Mouse (Mus musculus) cerebellum, postnatal 14 days (tissue): ENCODE results near the gene Rnf220.
A peak's percentile ranks its signal among the peaks of the same experiment; 100 is the strongest.

ENCODE experiments used
- DNase-seq, 2 experiments: peaks; one replicate each; pipeline ENCODE4 v3.0.0; 2021; ENCODE audit warnings: mixed read lengths in 2 of 2

The Rnf220 gene

DNA sequence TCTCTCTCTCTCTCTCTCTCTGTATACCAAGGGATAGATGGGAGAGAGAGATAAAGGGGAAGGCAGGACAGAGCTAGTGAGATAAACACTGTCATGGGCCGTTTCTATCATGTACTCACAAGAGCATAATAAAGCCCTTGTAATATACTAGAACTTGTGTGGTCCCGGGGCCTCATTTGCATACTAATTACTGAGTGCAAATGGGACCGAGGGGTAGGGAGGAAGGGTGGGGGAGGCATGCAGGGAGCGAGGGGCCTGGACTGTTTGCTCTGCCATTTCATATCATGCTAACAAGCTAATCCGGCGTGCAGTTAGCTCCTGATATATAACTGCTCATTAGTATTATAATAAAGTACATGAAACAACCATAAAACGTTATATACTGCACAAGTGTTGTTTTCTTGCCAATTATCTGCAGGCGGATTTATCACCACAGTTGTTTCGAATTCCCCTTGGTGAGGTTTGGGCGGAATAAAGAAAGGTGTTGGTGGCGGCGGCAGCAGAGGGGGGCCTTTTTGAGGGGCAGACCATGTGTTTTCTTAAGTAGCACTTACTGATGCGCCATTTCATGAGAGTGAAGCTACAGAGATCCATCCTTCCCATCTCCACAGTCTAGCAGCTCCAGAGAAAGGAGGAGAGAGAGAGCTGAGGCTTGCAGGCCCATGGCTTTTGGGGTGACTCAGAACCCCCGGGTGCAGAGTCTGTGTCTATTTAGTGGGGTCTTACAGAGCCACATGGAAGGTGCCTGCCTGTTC is 116.9 kb downstream of the Rnf220 start:
- DNase-seq: no peak

DNA sequence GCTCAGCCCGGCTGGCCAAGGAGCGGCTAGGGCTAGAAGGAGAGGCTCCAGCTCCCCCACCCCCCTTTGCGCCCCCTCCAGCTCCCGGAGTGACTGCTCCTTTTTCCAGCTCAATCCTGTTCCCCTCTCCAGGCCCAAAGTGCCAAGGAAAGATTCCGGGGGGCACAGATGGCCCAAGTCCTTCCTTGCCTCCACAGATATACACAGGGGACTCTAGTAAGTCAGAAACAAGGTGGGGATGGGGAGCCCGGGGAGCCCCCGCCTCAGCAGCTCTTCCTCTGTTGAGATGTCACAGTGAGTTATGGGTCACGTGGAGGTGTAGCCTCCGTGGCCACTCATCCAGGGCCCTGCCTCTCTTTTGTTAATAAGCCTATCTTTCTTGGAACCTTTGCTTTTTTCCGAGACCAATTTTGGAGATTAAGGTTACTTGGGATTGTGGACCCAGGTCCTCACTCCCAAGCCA is 122.7 kb downstream of the Rnf220 start:
- DNase-seq: no peak

DNA sequence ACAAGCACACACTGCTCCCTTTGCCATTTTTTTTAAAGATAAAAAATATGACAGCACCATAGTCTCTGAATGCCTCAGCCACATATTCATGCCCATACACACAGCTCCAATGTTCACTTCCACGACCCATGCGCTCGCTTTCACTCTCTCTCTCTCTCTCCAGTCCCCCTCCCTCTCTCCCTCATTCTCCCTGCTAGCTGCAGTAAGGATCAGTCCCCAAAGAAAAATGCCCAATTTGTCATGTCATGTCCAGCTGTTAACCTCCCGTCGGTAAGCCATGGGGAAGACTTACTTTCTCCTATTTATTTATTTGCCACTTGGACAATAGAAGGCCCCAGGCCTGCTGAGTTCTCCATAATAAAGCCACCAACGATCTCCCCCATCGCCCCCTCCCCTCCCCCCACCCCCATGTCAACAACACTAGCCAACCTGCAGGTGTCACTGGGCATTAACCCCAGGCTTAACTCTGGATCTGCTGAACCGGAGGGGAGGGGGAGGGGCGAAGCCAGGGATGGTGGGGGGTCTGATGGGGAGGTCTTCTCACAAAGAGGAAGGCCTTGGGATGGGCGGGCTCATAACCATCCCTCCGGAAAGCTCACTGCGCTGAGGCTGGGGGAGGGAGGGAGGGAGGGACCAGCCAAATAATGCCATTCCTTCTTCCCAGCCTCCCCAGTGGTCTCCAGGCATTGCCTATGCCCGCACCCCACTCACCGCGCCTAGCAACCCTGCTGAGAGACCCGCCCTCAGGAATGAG is 123.4 kb downstream of the Rnf220 start:
- no peak for DNase-seq

DNA sequence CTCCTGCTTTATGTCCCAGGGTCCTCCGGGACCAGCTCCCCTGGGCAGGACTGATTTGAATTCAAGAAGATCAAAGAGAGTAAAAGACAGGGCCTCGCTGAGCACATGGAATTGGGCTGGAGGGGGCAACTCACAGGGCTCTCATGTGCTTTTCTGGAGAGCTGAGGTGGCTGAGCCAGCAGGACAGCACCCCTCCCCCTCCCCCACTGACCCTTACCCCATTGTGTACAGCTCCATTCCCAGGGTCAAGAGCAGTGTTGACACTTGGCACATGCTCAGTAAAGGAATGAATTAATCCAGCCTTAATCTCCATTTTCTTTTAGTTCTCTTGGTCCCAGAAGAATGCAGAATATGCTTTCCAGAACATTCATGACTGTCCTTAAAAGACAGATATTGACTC is 125.0 kb downstream of the Rnf220 start:
- DNase-seq: no peak

DNA sequence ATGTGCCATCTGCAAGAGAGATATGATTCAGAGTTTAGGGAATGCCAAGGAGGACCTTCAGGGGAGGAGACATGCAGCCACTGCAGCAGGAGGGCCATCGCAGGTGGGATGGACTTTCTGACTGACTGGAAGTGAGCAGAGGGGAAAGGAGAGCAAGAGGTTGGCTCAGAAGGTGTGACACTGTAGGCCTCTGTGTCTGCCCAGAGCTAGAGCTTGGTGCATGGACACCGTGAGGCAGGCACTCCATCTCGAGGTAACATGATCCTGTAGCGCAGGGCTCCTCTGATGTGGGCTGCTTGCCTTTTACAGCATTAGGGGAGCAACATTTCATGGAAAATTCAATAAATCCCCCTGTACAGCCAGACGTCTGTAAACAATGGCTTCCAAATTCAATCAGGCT is 126.5 kb downstream of the Rnf220 start:
- DNase-seq: no peak

DNA sequence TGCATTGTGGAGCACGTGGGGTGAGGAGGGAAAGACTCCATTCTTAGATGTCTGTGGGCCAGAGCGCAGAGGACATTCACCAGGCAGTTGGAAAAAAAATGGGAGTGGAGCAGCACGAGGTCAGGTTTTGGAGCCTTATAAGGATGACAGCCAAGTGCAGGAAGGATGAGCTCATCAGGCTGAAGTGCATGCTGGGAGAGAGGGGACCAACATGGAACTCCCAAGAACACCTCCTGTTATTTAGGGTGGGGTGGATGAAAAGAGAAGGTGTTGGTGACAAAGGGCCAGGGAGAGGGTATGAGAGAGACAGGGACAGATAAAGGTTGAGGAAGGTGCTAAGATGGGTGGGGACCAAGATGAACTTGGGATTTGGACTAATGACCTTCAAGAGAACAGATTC is 127.3 kb downstream of the Rnf220 start:
- DNase-seq: no peak

DNA sequence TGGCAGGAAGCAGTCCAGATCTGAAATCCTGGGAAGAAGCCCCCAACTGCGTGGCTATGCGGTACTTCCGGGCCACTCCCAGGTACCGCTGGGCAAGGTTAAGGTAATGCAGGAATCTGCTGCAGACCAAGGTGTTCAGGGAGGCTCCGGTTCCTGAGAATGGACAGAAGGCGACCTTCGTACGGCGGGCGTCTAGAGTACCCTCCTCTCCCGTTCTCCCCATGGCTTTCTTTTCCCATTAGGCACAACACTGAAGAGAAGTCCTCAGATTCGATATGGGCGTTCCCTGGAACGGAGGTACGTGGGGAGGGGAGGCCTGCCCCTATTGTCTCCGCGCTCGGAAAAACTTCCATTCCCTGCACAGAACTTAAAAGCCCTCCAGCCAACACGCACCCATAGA is 129.5 kb downstream of the Rnf220 start:
- no peak for DNase-seq

DNA sequence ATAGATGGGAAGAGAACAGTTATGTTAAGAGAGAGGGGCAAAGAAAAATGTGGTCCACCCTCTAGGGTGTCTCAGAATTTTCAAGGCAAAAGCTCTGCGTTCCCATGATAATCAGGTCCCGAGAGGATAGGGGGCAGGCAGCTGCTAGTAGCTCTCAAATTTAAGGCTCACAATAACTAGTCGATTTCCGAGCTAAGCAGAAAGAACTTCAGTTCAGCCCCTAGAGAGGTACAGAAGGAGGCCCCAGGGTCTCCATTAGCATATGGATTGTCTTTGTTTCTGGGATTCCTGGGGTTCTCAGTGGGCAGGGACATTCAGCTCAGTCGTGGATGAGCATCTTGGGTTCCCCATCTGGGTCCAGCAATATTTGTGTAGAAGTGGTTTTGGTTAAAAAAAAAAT is 134.8 kb downstream of the Rnf220 start:
- no peak for DNase-seq

DNA sequence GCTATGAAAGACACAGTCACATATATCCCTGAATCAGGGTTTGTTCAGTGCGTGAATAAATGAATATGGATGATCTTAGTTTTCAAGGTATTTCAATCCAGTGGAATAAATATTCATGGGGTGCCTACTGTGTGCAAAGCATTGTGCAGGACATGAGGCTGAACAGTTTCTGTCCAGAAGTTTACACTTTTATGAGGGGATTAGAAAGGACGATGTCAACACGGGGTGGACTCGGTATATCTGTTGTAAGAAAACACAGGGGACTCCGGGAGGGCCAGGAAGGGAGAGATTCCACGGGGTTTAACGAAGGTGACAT is 135.3 kb downstream of the Rnf220 start:
- DNase-seq: no peak

DNA sequence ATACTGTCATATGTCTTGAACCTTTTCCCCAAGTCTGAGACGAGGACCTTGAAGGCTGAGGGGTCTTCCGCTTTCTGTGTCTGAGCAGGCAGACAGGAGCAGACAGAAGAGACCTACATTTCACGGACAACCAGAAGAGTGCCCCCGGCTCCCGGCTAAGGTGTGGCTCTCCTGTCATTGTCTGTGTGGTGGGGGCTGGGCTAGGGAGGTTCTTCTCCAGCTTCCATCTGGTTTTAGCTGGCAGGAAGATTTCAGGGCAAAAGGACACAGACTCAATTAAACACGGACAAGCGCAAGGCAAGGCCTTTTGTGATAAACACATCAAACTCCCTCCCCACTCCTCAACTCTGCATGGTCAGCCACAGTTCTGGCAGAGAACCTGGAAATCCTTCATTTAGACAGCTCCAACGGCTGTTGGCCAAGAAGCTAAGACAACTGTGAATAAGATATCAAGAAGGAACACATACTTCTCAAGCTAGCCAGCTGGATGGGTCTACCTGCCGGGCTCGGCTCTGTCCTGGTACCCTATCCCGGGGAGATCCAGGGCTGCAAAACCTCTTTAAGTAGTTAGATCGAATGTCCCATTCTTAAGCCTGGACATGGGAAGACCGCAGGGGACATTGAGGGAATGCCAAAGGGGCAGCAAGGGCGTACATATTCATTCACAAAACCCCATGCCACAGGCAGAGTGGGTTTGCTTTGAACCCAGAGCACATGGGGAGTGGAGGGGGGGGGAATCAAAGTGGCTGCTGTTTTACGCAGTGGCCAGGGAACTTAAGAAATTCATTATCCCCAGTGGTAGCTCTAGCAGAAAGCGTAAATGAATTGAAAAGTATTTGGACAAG is 135.9 kb downstream of the Rnf220 start:
- DNase-seq: peak; percentile 34 to 43

DNA sequence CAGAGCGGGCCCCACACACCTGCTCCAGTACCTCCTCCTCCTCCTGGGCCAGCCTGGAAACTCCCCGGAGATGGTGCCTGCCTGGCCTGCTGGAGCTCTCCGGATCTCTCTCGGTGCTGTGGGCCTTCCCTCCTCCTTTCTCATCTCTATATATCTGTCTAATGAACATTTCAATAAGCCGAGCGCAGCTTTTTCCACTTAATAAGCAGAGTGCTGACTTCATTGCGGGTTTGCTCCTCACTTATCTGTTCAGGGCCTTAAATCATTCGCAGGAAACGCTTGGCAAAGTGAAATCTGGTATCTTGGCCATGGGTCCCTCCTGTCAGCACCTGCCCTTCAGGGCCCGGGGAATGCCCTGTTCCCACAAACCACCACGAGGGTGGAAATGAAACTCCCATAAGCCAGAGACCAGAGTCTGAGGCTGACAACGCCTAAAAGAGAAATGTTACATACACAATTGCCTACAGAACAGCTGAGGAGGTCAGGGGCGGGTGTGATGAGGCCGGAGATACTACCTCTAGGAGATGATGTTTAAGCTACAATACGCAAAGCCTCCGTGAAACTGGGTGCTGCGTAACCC is 137.0 kb downstream of the Rnf220 start:
- DNase-seq: no peak

DNA sequence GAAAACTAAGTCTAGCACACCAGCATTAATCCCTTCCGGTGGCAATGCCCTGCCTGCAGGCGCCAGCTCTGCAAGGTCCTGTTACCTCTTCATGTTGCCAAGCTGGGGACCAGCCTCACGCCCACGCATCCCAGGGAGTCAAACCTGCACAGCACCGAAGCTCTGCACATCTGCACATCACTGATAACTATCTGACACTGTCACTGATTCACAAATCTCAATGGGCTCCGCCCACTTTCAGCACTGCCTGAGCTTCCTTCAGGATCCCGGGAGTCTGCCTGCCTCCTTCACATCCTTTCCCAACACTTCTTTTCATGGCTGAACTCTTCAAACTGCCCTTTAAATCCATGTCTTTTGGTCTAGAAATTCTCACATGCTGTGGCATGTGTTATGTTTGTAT is 138.9 kb downstream of the Rnf220 start:
- DNase-seq: no peak

DNA sequence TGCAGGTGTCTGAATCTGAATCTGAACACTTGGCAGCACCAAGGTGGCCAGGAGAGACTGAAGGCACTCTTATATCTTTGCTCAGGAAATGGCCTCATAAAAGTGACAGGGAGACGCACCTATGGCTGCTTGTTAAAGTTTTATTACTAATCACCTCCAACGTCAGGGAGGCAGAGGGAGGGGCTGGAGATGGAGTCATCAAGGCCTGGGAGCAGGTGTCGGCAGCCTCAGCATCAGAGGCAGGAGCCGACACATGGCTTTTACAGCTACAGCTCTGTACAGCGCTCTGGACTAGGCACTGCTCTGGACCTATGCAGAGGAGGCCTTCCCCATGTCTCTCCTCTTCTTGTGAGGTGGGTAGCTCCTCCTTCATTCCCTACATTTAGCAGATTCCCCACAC is 139.7 kb downstream of the Rnf220 start:
- no peak for DNase-seq

DNA sequence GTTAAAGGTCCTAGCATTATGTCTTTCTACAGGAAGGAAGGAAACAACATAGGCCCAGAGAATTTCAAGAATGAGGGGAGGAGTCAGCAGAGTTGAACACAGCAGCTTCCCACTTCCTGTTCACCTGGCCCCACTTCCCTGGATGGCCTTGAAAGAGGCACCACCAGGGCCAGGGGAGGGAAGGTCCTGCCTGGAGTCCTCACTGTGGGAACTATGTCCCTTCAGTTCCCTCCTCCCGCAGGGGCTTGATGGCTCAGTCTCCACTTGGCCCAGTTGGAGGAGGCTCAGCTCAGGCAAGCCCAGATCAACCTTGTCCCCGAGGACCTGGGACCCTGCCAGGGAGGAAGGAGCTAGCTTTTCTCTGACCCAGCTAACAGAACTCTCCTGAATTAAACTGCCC is 140.6 kb downstream of the Rnf220 start:
- DNase-seq: peak in 1 of 2 experiments; percentile 28

DNA sequence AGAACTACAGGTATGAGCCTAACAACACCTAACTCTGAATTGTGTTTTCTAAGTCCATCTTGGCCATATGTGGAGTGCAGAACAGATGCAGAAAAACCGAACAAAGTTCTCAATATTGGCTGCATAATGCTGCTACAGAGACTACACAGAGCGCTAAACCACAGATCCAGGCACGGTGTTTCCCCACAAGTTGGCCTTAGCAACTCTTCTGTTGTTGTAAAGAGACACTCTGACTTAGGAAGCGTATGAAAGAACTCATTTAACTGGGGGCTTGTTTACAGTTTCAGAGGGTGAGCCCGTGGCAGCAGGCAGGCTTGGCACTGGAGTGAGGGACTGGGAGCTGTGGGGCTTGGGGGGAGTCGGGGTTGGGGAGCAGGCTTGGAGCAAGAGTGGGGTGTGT is 142.2 kb downstream of the Rnf220 start:
- DNase-seq: no peak

DNA sequence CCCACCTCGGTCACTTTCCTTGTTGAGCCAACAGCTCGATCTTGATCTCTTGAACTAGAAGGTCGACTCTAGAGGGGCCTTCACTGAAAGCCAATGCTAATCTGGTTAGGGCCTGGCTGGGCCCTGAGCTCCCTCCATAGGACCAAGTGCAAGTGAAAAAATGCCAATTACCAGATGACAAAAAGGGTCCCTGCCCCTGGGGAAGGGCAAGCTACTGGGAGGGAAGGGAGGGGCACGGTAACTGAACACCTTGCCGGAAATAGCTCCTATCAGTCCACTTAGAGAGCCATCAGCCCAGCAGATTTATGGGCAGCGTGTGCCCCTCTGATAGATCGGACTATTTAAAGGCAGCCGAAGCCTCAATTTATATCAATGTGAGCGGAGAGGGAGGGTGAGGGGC is 143.9 kb downstream of the Rnf220 start:
- no peak for DNase-seq

DNA sequence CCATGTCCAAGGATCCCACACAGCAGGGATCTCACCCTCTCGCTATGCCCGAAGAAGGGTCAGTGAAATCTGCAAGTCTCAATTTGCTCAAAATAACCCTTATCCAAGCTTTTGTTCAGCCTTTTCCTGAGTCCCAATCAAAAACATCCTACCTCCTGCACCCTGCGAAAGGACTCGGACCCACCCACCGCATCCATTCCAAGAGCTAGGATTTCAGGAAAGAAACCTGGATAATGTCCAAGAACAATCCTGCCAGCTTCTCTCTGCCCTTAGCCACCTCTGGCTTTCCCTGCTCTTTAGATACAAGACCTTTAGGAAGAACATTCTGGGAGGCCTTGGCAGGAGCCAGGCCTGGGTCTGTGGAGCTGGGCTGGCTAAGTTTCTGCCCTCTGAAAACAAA is 144.8 kb downstream of the Rnf220 start:
- no peak for DNase-seq

DNA sequence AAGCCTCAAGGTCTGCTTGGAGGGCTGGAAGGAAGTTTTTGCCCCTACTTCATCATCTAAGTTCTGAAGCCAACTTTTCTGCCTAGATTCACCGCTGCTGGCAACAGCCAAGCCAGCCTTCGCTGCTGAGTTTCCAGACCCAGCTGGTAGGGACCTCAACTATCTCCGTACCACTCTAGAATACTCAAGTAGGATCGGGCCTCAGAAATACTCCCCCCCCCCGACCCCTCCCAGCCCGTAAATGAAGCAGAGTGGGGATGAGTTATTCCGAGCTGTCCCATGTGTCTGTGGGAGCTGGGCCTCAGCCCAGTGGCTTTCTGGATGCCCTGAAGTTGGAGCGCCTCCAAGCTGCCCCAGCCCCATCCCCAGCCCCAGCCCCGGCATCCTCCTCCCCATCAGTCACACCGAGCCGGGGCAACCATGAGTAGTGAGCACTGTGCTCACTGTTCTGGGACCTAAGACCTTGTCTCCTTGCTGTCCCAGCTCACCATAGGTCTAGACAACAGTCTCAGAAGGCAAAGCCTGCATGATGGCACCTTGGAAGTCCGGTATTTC is 146.6 kb downstream of the Rnf220 start:
- no peak for DNase-seq

DNA sequence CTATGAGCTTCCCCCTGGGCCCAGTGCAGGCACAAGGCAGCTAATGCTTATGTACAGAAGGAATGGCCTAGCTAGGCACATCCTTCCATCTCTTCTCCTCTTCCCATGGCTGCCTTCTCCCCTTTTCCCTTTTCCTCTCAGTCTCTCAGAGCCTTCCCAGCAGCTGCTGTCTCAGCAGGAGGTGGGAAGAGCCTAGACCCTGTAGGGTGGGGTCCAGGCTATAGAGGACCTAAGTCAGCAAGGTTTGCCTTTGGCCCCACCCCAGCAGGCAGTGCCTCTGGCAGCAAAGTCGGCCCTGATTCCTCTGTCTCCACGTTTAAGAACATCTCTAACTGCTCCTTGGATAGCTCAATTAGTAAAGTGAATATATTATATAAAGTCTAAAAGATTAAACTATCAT is 147.5 kb downstream of the Rnf220 start:
- no peak for DNase-seq

DNA sequence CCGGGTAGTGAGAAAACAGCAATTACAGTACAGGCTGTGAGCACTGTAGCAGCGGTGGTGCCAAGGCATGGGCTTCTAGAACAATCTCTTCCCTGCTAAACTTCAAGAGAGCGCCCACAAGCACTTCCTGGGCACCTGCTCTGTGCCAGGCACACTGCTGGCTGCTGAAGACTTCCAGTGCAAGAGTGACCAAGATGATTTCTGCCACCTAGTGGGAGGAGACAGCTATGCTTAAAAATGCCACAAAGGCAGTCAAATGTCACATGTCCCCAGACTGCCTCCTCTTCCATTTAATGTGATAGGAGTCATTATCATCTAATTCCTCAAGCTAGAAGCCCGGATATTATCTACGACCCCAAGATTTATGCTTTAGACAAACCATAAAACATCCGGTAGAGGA is 150.8 kb downstream of the Rnf220 start:
- DNase-seq: peak; percentile 44 to 45

DNA sequence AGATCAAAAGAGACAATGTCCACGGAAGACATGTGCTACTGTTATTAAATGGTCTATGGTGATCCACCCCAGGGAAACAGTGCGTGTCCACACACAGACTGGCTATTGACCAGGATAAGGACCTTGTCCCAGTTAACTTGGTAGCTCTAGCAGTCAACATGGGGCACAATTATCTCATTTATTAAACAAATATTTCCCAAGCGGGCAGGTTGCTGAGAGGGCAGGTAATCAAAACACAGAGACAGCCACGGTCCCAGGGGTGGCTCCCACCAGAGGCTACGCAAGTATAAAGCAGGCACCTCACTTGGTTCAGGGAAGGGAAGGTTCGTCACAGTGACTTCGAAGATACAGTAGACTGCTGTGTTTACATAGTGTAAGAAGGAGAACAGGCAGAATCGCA is 153.5 kb downstream of the Rnf220 start:
- DNase-seq: no peak

DNA sequence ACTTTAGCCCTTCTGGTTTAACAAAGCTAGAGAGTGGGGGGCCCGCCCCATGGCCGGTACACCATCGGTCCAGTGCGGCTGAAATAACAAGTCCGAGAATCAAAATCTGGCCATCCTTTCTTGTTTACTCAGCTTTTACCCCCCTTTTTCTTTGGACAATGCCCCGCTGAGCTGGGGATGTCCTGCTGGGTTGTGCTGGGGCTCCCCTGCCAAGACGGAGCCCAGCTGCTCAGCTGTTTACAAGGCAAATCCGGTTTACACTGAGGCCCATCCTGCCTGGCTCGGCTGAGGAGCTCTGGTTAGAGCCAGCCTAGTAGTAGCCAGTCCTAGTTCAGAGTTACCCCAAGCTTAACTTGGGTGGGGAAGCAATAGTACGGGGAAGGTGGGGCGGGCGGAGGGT is 154.1 kb downstream of the Rnf220 start:
- DNase-seq: peak; percentile 13 to 21

DNA sequence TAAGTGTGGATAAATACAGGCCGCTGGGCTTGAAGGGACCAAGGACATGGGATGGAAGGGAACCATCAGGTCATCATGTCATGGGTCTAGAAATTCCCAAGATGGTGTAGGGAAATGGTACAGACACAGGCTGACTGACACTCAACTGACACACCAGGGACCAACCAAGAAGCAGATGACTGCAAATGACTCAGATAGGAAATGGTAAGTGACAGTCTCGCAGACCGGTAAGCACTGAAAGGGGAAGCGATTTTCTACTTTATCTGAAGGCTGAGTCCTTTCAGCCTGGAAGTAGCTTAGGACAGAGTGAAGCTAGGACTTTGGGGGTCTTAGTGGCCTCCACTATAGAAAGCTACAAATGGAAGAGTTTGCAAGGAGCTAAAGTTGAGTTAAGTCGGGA is 155.6 kb downstream of the Rnf220 start:
- DNase-seq: no peak
